Mouse (Mus musculus): ENCODE data around the gene Ugt1a8. TPM values are rescaled to one million over a fixed set of nuclear protein-coding genes. Genes with fewer than 3 reads are reported as not detected.

Gene Ugt1a8
- polyA plus RNA-seq, 1 experiment from 2014 or later, result not detected

DNA sequence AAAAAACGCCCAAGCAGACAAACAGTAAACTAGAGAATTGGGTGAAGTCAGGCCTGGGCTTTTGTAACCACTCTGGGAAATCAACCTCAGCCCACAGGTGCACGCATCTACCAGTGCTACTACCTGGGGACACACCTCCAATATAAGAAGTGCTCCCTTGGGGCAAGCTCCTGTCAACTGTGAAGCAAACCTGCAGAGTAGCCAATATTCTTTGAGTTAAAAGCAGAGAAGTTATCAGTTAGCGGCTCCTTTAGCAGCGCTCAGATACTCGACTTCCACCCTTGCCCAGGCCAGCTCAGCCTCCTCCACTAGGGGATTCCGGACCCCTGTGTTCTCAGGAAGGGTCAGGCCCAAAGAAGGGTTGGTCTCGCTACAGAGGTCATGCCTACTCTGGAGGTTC is 174.1 kb downstream of the Ugt1a8 start:
- 89% methylated on average over 7 of the region's 7 CpGs for WGBS
- Histone ChIP-seq H3K9me3 (ENCODE audit: control insufficient read depth, low read length) (0 out of 2 replicates have a peak, but pooled peaks cover 3% of the 10 kb centered on the region), H3K9ac (replicated peaks; ENCODE audit: low read depth, low read length) (no peak overlapping the region), H3K4me3 (replicated peaks; ENCODE audit: low read length) (no peak overlapping the region), H3K27me3 (replicated peaks; ENCODE audit: control insufficient read depth, insufficient read depth, low read length) (no peaks in the 10 kb centered on the region), H3K4me1 (replicated peaks; ENCODE audit: control insufficient read depth, insufficient read depth, low read length) (no peaks in the 10 kb centered on the region), H3K36me3 (ENCODE audit: control insufficient read depth, insufficient read depth) (peaks cover 63% of the 10 kb centered on the region), H3K4me2 (ENCODE audit: low read length) (no peak overlapping the region), H3K27ac (ENCODE audit: low read length) (no peak overlapping the region)
- ATAC-seq, result no peak

DNA sequence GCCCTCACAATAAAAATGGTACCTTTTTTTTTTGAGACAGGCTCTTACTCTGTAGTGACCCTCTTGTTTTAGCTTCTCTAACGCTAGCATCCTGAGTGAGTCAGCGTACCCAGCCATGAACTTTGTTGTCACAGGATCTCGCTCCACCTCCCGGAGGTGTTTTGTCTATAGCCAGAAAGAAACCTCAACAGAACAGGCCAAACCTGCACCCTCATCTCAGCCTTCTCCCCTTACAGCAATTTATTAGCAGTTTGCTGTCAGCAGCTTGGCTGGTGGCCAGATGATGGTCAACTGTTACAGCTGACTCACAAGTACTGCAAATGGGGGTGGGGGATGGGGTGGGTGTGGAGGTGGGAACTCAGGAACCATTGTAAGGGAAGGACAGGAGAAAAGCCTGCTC is 174.6 kb downstream of the Ugt1a8 start:
- no peak overlapping the region for H3K4me2 ChIP-seq (ENCODE audit: low read length)
- no peaks in the 10 kb centered on the region for H3K27me3 ChIP-seq (replicated peaks; ENCODE audit: control insufficient read depth, insufficient read depth, low read length)
- H3K9me3 ChIP-seq (ENCODE audit: control insufficient read depth, low read length), result no peaks in the 10 kb centered on the region
- peaks cover 69% of the 10 kb centered on the region for H3K36me3 ChIP-seq (ENCODE audit: control insufficient read depth, insufficient read depth)
- no peaks in the 10 kb centered on the region for H3K4me1 ChIP-seq (replicated peaks; ENCODE audit: control insufficient read depth, insufficient read depth, low read length)
- H3K27ac ChIP-seq (ENCODE audit: low read length), result no peak overlapping the region
- ATAC-seq, result no peak
- H3K9ac ChIP-seq (replicated peaks; ENCODE audit: low read depth, low read length), result no peak overlapping the region
- WGBS, result 82% methylated on average over 4 of the region's 4 CpGs
- H3K4me3 ChIP-seq (replicated peaks; ENCODE audit: low read length), result no peak overlapping the region

DNA sequence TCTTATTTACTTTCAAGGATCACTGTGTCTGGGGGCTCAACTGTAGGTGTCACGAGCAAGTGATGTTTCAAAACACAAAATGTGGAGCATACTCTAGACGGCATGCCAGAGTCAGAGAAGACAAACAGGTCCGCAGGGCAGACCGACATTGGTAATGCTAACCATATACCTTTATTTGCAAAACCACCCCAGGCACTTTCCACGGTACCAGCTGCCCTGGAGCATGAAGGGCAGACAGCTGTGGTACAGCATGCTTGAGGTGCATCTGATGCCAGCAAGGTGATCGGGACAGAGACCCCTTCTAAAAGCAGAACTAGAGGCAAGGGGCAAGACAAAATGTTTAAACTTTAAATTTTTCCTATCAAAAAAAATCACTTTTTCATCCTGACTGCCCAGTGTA is 175.3 kb downstream of the Ugt1a8 start:
- no peak overlapping the region for H3K4me2 ChIP-seq (ENCODE audit: low read length)
- no peaks in the 10 kb centered on the region for H3K4me1 ChIP-seq (replicated peaks; ENCODE audit: control insufficient read depth, insufficient read depth, low read length)
- no peak overlapping the region for H3K9ac ChIP-seq (replicated peaks; ENCODE audit: low read depth, low read length)
- no peak overlapping the region for H3K27ac ChIP-seq (ENCODE audit: low read length)
- H3K27me3 ChIP-seq (replicated peaks; ENCODE audit: control insufficient read depth, insufficient read depth, low read length), result no peaks in the 10 kb centered on the region
- peaks cover 76% of the 10 kb centered on the region for H3K36me3 ChIP-seq (ENCODE audit: control insufficient read depth, insufficient read depth)
- WGBS, result 78% methylated on average over 6 of the region's 6 CpGs
- H3K9me3 ChIP-seq (ENCODE audit: control insufficient read depth, low read length), result no peaks in the 10 kb centered on the region
- no peak overlapping the region for H3K4me3 ChIP-seq (replicated peaks; ENCODE audit: low read length)
- ATAC-seq, result no peak

DNA sequence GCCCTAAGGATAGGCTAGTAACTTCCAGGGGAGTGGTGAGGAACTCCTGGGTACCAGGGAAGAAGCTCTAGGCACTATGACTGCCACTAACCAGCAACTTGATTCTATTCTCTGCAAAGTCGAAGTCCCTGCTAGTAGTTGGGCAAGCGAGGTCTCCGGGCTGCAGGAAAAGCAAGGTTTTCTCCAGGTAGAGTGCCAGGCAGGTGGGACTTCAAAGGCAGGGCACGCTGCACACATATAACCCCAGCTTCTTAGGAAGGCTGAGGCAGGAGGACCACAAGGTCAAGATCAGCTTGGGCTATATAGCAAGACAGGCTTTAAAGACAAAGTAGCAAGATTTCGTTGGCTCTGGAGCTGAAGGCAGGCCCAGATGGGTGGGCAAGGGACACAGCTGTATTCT is 176.2 kb downstream of the Ugt1a8 start:
- no peak overlapping the region for H3K4me2 ChIP-seq (ENCODE audit: low read length)
- H3K4me3 ChIP-seq (replicated peaks; ENCODE audit: low read length), result no peak overlapping the region
- H3K27ac ChIP-seq (ENCODE audit: low read length), result no peak overlapping the region
- ATAC-seq, result no peak
- no peaks in the 10 kb centered on the region for H3K9me3 ChIP-seq (ENCODE audit: control insufficient read depth, low read length)
- H3K9ac ChIP-seq (replicated peaks; ENCODE audit: low read depth, low read length), result no peak overlapping the region
- peaks cover 84% of the 10 kb centered on the region for H3K36me3 ChIP-seq (ENCODE audit: control insufficient read depth, insufficient read depth)
- no peaks in the 10 kb centered on the region for H3K27me3 ChIP-seq (replicated peaks; ENCODE audit: control insufficient read depth, insufficient read depth, low read length)
- no peaks in the 10 kb centered on the region for H3K4me1 ChIP-seq (replicated peaks; ENCODE audit: control insufficient read depth, insufficient read depth, low read length)
- 90% methylated on average over 5 of the region's 5 CpGs for WGBS

DNA sequence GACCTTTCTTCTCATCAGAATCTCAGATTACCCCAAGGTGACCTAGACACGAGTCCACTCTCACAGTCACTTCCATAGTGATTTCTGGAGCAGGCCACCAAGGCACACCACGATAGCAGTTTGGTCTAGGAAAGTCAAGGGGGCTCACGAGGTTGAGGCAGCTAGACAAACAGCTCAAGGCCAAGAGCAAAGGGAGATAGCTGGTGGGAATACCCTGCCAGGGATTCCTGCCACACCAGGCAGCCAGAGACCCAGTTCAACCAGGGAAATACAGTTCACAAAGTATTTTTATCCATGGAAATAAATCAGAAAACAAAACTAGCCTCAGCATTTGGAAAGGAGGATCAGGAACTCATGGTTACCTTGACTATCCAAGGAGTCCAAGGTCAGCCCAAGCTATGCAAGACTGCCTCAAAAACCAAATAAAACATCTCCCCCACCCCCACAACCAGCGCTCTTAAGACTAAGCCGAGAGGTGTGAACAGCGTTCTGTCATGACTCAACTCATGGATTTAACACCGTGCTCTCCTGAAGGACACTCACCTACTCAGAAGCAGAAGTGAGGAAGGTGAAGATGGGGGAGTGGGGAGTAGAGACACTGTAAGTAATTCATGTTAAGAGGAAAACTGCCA is 176.7 kb downstream of the Ugt1a8 start:
- ATAC-seq, result no peak
- H3K27ac ChIP-seq (ENCODE audit: low read length), result no peak overlapping the region
- no peaks in the 10 kb centered on the region for H3K27me3 ChIP-seq (replicated peaks; ENCODE audit: control insufficient read depth, insufficient read depth, low read length)
- no peak overlapping the region for H3K4me2 ChIP-seq (ENCODE audit: low read length)
- no peak overlapping the region for H3K9ac ChIP-seq (replicated peaks; ENCODE audit: low read depth, low read length)
- WGBS, result 90% methylated on average over 7 of the region's 7 CpGs
- H3K4me1 ChIP-seq (replicated peaks; ENCODE audit: control insufficient read depth, insufficient read depth, low read length), result no peaks in the 10 kb centered on the region
- H3K4me3 ChIP-seq (replicated peaks; ENCODE audit: low read length), result no peak overlapping the region
- H3K36me3 ChIP-seq (ENCODE audit: control insufficient read depth, insufficient read depth), result peaks cover 90% of the 10 kb centered on the region
- no peaks in the 10 kb centered on the region for H3K9me3 ChIP-seq (ENCODE audit: control insufficient read depth, low read length)

DNA sequence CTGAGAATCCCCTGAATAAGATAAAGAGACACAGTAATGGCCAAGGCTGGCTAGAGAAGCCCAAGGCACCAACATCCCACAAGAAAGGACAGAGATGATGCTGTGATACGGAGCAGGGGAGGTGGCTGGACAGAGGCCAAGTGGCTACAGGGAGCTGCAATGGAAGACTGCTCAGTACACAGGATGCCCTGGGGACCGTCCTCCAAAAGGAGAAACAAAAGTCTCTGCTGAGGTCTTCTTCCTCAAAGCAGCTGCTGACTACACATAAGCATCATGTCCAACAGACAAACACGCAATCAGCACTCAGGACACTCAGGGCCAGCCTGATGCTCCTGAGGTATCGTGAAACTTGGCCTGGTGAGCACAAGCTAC is 177.2 kb downstream of the Ugt1a8 start:
- WGBS, result 80% methylated on average over 4 of the region's 4 CpGs
- Histone ChIP-seq H3K4me1 (replicated peaks; ENCODE audit: control insufficient read depth, insufficient read depth, low read length) (no peaks in the 10 kb centered on the region), H3K36me3 (ENCODE audit: control insufficient read depth, insufficient read depth) (peaks cover 95% of the 10 kb centered on the region), H3K4me3 (replicated peaks; ENCODE audit: low read length) (no peak overlapping the region), H3K9ac (replicated peaks; ENCODE audit: low read depth, low read length) (no peak overlapping the region), H3K4me2 (ENCODE audit: low read length) (no peak overlapping the region), H3K9me3 (ENCODE audit: control insufficient read depth, low read length) (no peaks in the 10 kb centered on the region), H3K27ac (ENCODE audit: low read length) (no peak overlapping the region), H3K27me3 (replicated peaks; ENCODE audit: control insufficient read depth, insufficient read depth, low read length) (no peaks in the 10 kb centered on the region)
- no peak for ATAC-seq

DNA sequence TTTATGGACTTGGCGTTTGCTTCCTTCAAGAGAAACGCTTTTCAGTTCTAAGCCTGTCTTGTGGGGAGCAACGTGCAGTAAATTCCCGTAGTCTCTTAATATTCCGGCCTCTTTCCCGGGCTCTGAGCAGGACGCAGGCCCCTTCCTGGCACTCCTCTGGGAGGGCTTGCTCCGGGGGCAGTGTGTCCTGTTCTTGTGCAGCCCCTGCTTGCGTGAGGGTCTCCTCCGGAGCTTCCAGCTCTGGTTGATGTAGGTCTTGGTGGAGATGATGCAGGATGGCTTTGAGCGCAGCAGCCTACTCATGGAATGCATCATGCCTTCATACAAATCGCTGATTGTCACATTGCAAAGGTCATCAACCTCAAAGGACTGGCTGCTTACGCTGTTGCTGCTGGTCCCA is 178.5 kb downstream of the Ugt1a8 start:
- H3K4me3 ChIP-seq (replicated peaks; ENCODE audit: low read length), result no peak overlapping the region
- ATAC-seq, result no peak
- WGBS, result 92% methylated on average over 13 of the region's 13 CpGs
- no peaks in the 10 kb centered on the region for H3K4me1 ChIP-seq (replicated peaks; ENCODE audit: control insufficient read depth, insufficient read depth, low read length)
- peaks cover 90% of the 10 kb centered on the region for H3K36me3 ChIP-seq (ENCODE audit: control insufficient read depth, insufficient read depth)
- H3K9ac ChIP-seq (replicated peaks; ENCODE audit: low read depth, low read length), result no peak overlapping the region
- H3K27me3 ChIP-seq (replicated peaks; ENCODE audit: control insufficient read depth, insufficient read depth, low read length), result no peaks in the 10 kb centered on the region
- H3K27ac ChIP-seq (ENCODE audit: low read length), result no peak overlapping the region
- H3K4me2 ChIP-seq (ENCODE audit: low read length), result no peak overlapping the region
- H3K9me3 ChIP-seq (ENCODE audit: control insufficient read depth, low read length), result no peaks in the 10 kb centered on the region

DNA sequence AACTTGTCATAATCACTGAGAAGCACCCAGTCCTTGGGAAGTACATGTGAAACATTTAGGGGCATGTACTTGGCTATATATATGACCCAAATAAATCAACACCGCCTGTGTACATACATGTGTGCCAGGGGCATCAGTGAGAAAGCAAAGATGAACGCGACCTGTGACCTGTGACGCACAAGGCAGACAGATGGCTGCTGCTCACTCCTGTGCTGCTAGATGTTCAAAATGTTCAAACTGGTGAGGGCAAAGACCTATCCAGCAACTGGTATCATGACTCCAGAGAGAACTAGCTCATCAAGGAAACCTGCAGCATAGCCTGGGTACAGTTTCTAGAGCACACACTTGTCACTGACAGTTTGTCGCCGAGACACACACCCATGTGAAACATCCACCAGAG is 179.9 kb downstream of the Ugt1a8 start:
- Histone ChIP-seq H3K4me3 (replicated peaks; ENCODE audit: low read length) (no peak overlapping the region), H3K4me2 (ENCODE audit: low read length) (no peak overlapping the region), H3K4me1 (replicated peaks; ENCODE audit: control insufficient read depth, insufficient read depth, low read length) (no peaks in the 10 kb centered on the region), H3K27me3 (replicated peaks; ENCODE audit: control insufficient read depth, insufficient read depth, low read length) (no peaks in the 10 kb centered on the region), H3K9ac (replicated peaks; ENCODE audit: low read depth, low read length) (no peak overlapping the region), H3K36me3 (ENCODE audit: control insufficient read depth, insufficient read depth) (peaks cover 76% of the 10 kb centered on the region), H3K9me3 (ENCODE audit: control insufficient read depth, low read length) (no peaks in the 10 kb centered on the region), H3K27ac (ENCODE audit: low read length) (no peak overlapping the region)
- no peak for ATAC-seq
- WGBS, result 95% methylated on average over 6 of the region's 6 CpGs

DNA sequence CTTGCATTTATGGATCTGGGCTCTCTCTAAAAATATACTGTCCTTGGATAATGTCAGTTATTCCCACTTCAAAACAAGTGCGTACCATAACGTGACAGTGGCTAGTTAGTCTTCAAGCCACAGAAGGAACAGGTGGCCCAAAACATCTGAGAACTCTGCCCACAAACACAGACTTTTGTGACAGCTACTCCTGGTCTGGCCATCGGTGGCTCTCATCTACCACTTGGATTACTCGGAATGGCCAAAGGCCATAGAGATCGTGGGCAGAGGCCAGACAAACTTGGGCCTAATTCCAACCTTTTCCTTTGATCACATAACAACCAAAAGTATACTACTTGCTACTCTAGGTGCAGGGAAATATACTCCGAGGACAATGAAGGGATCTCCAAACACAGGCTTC is 180.5 kb downstream of the Ugt1a8 start:
- no peak overlapping the region for H3K4me2 ChIP-seq (ENCODE audit: low read length)
- ATAC-seq, result no peak
- no peak overlapping the region for H3K4me3 ChIP-seq (replicated peaks; ENCODE audit: low read length)
- H3K27me3 ChIP-seq (replicated peaks; ENCODE audit: control insufficient read depth, insufficient read depth, low read length), result no peaks in the 10 kb centered on the region
- H3K9ac ChIP-seq (replicated peaks; ENCODE audit: low read depth, low read length), result no peak overlapping the region
- H3K36me3 ChIP-seq (ENCODE audit: control insufficient read depth, insufficient read depth), result peaks cover 70% of the 10 kb centered on the region
- no peak overlapping the region for H3K27ac ChIP-seq (ENCODE audit: low read length)
- H3K9me3 ChIP-seq (ENCODE audit: control insufficient read depth, low read length), result no peaks in the 10 kb centered on the region
- no peaks in the 10 kb centered on the region for H3K4me1 ChIP-seq (replicated peaks; ENCODE audit: control insufficient read depth, insufficient read depth, low read length)
- WGBS, result 88% methylated on average over 6 of the region's 6 CpGs
